Mouse (Mus musculus) mammary gland, adult 2 months (tissue): ENCODE measurements around the gene Akp3. TPM values are rescaled to one million over a fixed set of nuclear protein-coding genes. Genes with fewer than 3 reads are reported as not detected.

Source experiments
- polyA plus RNA-seq: library from polyadenylated mRNA; depleted of rRNA; stranded (reverse); fragments of >200 nt; gene quantifications from 2 replicates; pipeline ENCODE4 v1.2.3, GENCODE M21; 2012; ENCODE audit warnings: low replicate concordance; rRNA removed

Akp3 gene
- polyA plus RNA-seq = not detected in 2 replicates

GRCm38 (mm10) chr1:87124673-87125072, at the start of gene Akp3:
Akp3 (plus strand) TSS chr1:87124973.

GRCm38 (mm10) chr1:87089828-87090227, 34.9 kb upstream of the Akp3 start, which contains the start of gene Alppl2:
Alppl2 (minus strand) TSS chr1:87089928.

DNA sequence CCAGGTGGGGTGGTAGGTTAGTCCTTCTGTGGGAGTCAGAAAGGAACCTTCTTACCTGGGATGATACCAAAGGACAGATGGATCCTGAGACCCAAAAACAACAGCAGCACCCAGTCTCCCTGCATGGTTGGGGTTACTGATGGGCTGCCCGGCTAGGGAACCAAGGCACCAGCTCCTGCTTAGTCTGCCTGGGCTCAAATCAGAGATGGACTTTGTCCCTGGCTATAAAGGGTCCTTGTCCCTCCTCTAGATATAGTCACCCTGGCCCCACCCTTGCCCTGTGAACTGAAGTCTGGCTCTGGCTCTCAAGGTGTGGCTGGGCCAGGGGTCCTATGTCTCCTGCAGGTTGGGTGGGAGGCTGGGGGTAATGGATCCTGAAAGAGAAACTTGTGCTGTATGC, 23.4 kb upstream of the Akp3 start, which contains the start of gene Alpi:
Alpi (minus strand) TSS at position 196 of the 400 bp plus-strand sequence.

DNA sequence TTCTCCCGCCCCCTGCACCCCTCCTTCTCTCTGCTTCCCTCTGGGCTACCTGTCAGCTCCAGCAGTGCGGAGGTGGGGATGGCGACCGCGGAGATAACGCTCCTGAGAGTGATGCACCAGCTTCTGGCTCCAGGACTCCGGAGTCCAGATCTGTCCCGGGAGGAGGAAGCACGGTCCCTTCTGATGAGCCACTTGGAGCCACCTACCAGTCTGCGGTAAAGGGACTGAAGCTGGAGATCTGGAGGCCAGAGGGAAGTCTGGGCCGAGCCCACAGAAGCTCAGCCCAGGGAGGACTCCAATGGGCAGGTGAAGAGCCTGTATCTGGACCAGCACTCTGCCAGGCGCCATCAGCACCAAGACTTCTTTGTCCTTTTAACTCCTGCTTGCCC, 31.4 kb downstream of the Akp3 start, which contains the start of gene Ecel1:
Ecel1 (minus strand) TSS at position 323 of the 389 bp plus-strand sequence.

Other genes starting within 250 kb of the Akp3 start
- gene Alppl2, start 35.0 kb upstream of the Akp3 start, polyA plus RNA-seq = not detected in 2 replicates
- not detected in 2 replicates for gene Alpi, start 23.4 kb upstream of the Akp3 start, polyA plus RNA-seq
- 0.04 and 0.50 TPM in 2 replicates for gene Ecel1, start 31.5 kb downstream of the Akp3 start, polyA plus RNA-seq
- gene Prss56, start 58.3 kb downstream of the Akp3 start, polyA plus RNA-seq = not detected in 2 replicates
- gene Chrnd, start 65.6 kb downstream of the Akp3 start, polyA plus RNA-seq = 0.43 TPM in 1 of 2 replicates, not detected in the other
- gene Chrng, start 79.7 kb downstream of the Akp3 start, polyA plus RNA-seq = 0.04 TPM in 1 of 2 replicates, not detected in the other
- 23.4 and 41.1 TPM in 2 replicates for gene Eif4e2, start 88.9 kb downstream of the Akp3 start, polyA plus RNA-seq
- 48.2 and 52.3 TPM in 2 replicates for gene Efhd1, start 139.4 kb downstream of the Akp3 start, polyA plus RNA-seq
- gene Gigyf2, start 202.0 kb downstream of the Akp3 start, polyA plus RNA-seq = 22.4 and 36.9 TPM in 2 replicates